Mouse (Mus musculus) B cell, adult 2 months (primary cell): ENCODE measurements around the gene Tcf20.

Source experiments
- DNase-seq, 2 experiments: peaks; one replicate each; pipeline ENCODE4 v3.0.0; 2022

The Tcf20 gene

DNA sequence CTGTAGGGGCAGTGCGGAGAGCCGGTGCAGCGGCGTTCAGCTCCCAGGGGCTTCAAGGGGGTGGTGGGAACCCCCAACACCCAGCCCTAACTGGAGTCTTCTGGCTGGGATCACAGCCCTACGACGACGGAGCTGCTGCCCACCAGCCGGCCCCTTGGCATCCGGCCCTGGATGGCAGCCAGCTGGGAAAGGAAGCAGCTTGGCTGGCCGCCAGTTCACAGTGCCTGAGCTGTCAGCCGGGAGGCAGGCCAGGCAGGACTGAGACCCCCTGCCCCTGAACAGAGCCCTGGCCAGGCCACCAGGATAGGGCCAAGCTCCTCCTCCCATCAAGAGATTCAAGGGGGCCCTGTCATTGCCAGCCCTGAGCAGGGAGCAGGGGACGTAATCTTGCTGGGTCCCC, 65.6 kb downstream of the Tcf20 start:
- peak in 1 of 2 experiments; percentile 19 for DNase-seq

- DNase-seq, result no peak
Observed at GRCm38 (mm10) chr15:82921559-82921958, 66.1 kb downstream of the Tcf20 start.

GRCm38 (mm10) chr15:82920895-82921515, 66.7 kb downstream of the Tcf20 start:
- DNase-seq, result peak; percentile 30 to 35

GRCm38 (mm10) chr15:82917965-82918364, 69.7 kb downstream of the Tcf20 start:
- DNase-seq, result no peak

DNA sequence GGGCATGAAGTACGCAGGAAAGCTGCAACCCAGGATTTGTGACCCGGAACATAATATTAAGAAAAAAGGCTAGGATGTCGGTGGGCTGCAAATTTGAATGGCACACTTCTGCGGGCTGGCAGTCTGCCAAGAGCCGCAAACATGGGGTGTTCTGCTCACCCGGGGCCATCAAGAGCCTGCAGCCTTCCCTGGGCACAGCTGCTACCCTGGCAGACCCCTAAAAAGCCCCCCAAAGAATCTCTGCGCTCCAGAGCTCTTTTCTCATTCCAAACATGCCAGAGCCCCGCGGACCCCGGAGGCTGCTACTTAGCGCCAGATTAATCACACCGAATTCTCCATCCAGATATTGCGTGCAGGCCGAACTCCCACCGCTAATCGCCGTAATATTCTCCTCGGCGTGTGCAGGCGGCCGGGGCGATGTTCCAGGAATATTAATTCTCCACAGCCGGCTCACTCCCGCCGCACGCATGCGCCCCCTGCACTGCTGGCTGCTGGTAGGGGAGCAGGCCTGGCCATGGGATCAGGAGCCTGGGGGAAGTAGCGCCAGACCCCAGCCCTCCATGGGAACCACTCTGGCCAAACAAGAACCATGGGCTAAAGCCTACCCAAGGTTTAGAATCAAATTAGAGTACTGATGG, 70.3 kb downstream of the Tcf20 start:
- DNase-seq, result no peak

GRCm38 (mm10) chr15:82914455-82914854, 73.2 kb downstream of the Tcf20 start:
- no peak for DNase-seq

- peak; percentile 47 to 50 for DNase-seq
Observed at GRCm38 (mm10) chr15:82911965-82912337, 75.7 kb downstream of the Tcf20 start.

DNA sequence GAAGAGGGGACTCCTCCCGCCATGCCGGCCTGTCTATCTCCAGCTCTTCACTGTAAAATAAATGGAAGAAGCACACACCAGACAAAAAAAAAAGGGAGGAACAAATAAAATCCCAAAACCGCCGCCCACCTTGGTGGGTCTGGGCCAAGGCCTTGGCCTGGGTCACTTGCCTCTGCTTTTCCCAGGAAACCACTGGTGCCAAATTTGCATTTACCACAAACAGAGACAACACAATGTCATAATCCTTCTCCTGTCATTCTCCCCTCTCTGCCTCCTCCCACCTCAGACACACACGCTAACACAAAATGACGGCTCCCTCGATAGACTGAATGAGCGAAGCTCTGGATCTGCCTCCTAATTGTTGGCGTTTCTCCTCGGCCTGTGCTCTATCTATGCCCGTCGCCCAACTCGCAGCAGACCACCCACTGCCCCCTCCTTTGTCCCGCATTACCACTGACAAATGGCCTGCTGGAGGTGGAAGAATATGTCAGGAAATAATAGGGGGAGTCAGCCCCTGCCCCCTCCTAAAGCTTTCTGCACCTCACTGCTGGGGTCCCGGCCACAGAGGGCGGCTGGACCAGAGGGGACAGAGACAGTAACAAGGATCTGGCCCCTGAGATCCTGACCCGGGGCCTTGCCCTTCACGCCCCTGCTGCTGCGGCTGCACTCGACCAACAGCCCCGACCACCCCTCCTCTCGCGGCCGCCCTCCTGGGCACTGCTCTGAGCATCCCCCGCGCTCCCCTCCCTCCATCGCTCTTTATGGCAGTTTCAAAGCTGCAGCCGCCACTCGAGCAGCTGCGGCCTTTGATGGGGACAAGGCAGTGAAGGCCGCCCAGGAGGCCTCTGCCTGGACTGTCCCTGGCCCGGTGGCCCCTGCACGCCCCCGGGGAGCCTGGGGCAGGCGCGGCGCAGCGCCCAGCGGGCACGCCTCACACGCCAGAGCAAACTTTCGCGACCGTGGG, 76.4 kb downstream of the Tcf20 start:
- DNase-seq, result no peak

GRCm38 (mm10) chr15:82910596-82910995, 77.1 kb downstream of the Tcf20 start:
- no peak for DNase-seq

GRCm38 (mm10) chr15:82909791-82910190, 77.9 kb downstream of the Tcf20 start:
- DNase-seq, result no peak

- DNase-seq, result no peak
Observed at GRCm38 (mm10) chr15:82908521-82908920, 79.2 kb downstream of the Tcf20 start.

- no peak for DNase-seq
Observed at GRCm38 (mm10) chr15:82907306-82907705, 80.4 kb downstream of the Tcf20 start.

DNA sequence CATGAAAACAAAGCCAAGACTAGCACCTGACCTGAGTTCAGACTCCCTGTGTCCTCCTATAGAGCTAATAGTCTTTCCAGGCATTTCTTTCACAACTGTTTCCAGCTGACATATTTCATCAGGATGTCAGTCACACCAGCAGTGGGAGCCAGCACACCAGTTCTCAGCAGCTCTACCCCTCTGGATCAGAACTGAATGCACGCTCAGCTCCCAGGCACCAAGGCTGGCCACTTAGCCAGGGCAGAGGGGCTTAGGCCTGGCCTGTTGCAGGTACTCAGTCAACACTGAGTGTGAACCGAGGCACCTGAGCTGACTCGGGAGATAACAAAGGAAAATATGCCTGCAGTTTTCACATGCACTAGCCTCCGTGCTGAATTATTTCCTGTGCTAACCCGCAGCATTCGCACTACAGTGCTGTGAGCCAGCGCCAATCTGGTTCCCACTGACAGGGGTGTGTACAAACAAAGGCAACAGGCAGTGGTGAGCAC, 81.1 kb downstream of the Tcf20 start:
- no peak for DNase-seq

- no peak for DNase-seq
Observed at GRCm38 (mm10) chr15:82905431-82906395, 82.0 kb downstream of the Tcf20 start.

DNA sequence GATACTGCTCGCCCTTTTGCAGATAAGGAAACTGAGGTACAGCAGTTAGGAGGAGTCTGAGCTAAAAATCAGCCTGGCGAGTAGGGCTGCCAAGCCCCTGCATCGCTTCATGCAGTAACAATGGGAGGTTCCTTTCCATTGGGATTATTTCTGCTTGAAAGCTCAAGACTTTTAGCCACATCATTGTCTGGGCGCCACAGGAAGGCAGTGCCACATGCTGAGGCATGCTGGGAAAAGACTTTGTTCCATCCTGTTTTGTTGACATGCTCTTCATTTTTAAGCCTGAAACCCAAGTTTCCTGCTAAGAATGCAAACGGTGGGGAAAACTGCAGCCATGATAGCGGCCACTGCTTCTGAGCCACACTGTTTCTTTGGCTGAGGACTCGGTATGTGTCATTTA, 83.1 kb downstream of the Tcf20 start:
- no peak for DNase-seq

GRCm38 (mm10) chr15:82902521-82902920, 85.2 kb downstream of the Tcf20 start:
- no peak for DNase-seq

DNA sequence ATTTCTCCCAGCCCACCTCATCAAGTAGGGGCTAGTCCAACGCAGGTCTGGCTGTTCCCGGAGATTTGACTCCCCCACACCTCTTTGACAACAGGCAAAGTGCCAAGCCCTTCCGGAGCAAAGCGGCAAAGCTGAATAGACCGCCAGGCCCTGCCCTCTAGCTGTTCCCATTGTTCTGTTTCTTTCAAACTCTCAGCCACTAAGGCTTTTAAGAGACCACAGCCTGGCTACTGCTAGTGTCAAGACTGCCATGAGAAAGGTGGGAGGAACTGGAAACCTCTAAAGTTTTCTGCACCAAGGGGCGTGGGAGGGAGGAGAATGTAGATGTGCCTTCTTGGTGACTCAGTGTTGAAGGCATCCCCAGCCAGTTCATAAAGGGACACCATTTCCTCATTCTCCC, 86.4 kb downstream of the Tcf20 start:
- no peak for DNase-seq

DNA sequence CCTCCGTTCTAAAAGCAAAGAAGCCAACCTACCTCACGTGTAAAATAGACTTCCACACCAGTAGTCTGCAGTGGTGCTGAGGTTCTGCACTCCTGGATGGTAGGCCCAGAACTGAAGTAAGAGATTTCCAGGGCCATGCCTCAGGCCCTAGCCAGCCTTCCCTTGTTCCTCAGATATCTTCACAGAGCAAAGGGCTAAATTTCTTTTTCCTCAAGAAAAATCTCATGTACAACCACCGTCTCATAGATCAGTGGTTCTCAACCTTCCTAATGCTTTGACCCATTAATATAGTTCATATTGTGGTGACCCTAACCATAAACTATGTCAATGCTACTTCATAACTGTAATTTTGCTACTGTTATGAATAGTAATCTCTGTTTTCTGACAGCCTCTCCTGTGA, 87.3 kb downstream of the Tcf20 start:
- no peak for DNase-seq

DNA sequence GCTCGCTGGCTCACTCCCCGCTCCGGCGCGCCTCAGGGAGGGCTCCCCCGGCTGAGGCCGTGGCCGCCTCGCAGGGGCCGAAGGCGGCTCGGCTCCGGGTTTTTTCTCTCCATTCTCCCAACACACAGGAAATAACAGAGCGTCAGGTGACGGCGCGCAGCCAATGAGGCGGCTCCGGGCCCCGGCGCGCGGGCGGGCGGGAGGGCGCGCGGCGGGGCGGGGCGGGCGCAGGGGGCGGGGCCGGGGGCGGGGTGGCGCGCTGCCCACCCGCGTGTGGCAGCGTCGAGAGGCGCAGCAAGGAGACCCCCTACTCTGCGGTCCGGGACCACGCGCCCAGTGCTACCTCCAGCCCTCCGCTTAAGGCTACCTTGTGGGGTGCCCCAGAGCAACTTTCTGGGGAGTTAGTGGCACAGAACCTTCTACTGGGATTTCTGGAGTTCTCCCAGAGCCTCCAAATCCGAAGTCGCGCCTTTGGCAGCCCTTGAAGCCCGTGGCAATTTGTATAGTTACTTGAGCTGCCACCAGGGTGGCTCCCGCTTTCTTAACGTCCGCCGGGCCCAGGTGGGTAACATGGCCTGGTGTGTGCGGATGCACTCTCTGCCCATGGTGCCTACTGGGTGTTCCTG, 87.9 kb downstream of the Tcf20 start:
- peak; percentile 80 to 82 for DNase-seq

DNA sequence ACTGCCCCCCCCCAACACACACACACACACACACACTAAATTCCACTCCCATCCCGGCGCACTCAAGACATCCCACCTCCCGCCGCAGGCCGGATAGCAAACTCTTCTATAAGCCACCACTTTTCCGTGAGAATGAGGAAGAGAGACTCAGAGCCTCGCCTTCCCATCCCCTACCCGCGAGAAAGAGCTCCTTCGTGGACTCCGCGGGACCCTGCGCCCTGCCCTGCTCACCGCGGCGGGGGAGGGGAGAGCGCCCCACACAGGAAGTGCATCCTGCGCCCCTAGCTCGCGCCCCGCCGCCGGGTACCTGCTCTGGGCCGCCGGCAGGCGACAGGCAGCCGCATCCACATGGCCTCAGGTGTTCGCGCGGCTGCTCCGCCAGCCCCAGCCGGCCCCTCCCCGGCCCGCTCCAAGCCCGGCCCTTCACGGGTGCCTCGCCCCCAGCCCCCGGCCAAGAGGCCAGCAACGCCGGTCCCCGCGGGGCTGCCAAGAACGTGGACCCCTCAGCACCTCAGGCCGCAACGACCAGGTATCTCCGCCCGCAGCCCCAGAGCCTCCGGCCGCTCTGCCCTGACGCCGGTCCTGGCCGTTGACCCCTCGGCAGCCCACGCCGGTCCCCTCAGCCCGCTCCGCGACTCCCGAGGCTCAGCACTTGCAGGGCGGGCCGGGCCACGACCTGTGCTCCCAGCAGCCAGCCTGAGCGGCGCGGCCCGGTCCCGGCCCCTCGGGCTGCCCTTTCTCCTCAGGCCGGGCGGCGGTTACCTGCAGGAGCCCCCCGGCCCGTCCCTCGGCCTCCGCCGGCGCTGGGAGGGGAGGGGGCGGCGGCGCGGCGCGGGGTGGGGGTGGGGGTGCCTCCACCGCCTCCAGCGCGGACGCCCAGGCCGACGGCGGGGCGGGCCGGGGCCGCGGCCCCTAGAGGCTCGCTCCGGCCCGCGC, 88.7 kb downstream of the Tcf20 start:
- peak; percentile 77 to 79 for DNase-seq
